Mouse (Mus musculus): Measurements from ENCODE around the gene Dirc2. TPM values are rescaled to one million over a fixed set of nuclear protein-coding genes. Genes with fewer than 3 reads are reported as not detected.
A peak's percentile ranks its signal among the peaks of the same experiment; 100 is the strongest.

The Dirc2 gene
- polyA plus RNA-seq, 1 experiment from 2014 or later: 23.3 TPM

GRCm38 (mm10) chr16:35769878-35770657 lies 912 bp upstream of the Dirc2 start, which contains the start of gene Hspbap1:
Hspbap1 (plus strand) TSS chr16:35770375.
- under 1% methylated on average over 51 of the region's 51 CpGs for WGBS
- Histone ChIP-seq H3K4me1 (peaks cover 36% of the 10 kb centered on the region), H3K4me3 (replicated peaks) (peak within 1 kb of the TSS; percentile 91), H3K9me3 (no peaks in the 10 kb centered on the region), H3K9ac (peak within 1 kb of the TSS; percentile 95), H3K4me2 (peak within 1 kb of the TSS; percentile 72), H3K36me3 (replicated peaks) (no peaks in the 10 kb centered on the region), H3K27me3 (no peaks in the 10 kb centered on the region), H3K27ac (peak within 1 kb of the TSS; percentile 73; the same call in 1 of the 2 replicates)
- ATAC-seq (ENCODE audit: low FRiP score): peak; percentile 79

GRCm38 (mm10) chr16:35768469-35768784 lies 729 bp downstream of the Dirc2 start:
- no peaks in the 10 kb centered on the region for H3K9me3 ChIP-seq
- no peaks in the 10 kb centered on the region for H3K36me3 ChIP-seq (replicated peaks)
- WGBS: 27% methylated on average over 6 of the region's 6 CpGs
- H3K9ac ChIP-seq: peak overlapping the region; percentile 95
- H3K4me3 ChIP-seq (replicated peaks): peak overlapping the region; percentile 91
- H3K27ac ChIP-seq: no peak overlapping the region
- ATAC-seq (ENCODE audit: low FRiP score): no peak; the same call in 1 of the 2 replicates
- H3K4me1 ChIP-seq: peaks cover 36% of the 10 kb centered on the region
- peak overlapping the region; percentile 72 for H3K4me2 ChIP-seq
- no peaks in the 10 kb centered on the region for H3K27me3 ChIP-seq

GRCm38 (mm10) chr16:35766366-35766765 lies 2.8 kb downstream of the Dirc2 start:
- Histone ChIP-seq H3K27ac (no peak overlapping the region), H3K4me1 (peaks cover 31% of the 10 kb centered on the region), H3K4me3 (replicated peaks) (no peak overlapping the region), H3K9me3 (no peaks in the 10 kb centered on the region), H3K4me2 (no peak overlapping the region), H3K36me3 (replicated peaks) (no peaks in the 10 kb centered on the region), H3K9ac (no peak overlapping the region), H3K27me3 (no peaks in the 10 kb centered on the region)
- no peak for ATAC-seq (ENCODE audit: low FRiP score)
- WGBS: 81% methylated on average over 3 of the region's 3 CpGs

GRCm38 (mm10) chr16:35765449-35765848 lies 3.7 kb downstream of the Dirc2 start:
- ATAC-seq (ENCODE audit: low FRiP score): no peak
- Histone ChIP-seq H3K9ac (no peak overlapping the region), H3K4me3 (replicated peaks) (no peak overlapping the region), H3K27me3 (no peaks in the 10 kb centered on the region), H3K4me1 (peaks cover 22% of the 10 kb centered on the region), H3K9me3 (no peaks in the 10 kb centered on the region), H3K4me2 (no peak overlapping the region), H3K36me3 (replicated peaks) (no peaks in the 10 kb centered on the region), H3K27ac (no peak overlapping the region)
- WGBS: 72% methylated on average over 1 of the region's 2 CpGs

GRCm38 (mm10) chr16:35764941-35765340 lies 4.2 kb downstream of the Dirc2 start:
- H3K9me3 ChIP-seq: no peaks in the 10 kb centered on the region
- H3K27ac ChIP-seq: no peak overlapping the region
- ATAC-seq (ENCODE audit: low FRiP score): no peak
- no peak overlapping the region for H3K4me3 ChIP-seq (replicated peaks)
- no peak overlapping the region for H3K4me2 ChIP-seq
- H3K27me3 ChIP-seq: no peaks in the 10 kb centered on the region
- H3K4me1 ChIP-seq: peaks cover 21% of the 10 kb centered on the region
- WGBS: 83% methylated on average over 1 of the region's 1 CpGs
- H3K36me3 ChIP-seq (replicated peaks): no peaks in the 10 kb centered on the region
- H3K9ac ChIP-seq: no peak overlapping the region

GRCm38 (mm10) chr16:35763590-35764296 lies 5.4 kb downstream of the Dirc2 start:
- Histone ChIP-seq H3K9me3 (no peaks in the 10 kb centered on the region), H3K9ac (no peak overlapping the region), H3K4me3 (replicated peaks) (no peak overlapping the region), H3K27me3 (no peaks in the 10 kb centered on the region), H3K4me2 (no peak overlapping the region), H3K36me3 (replicated peaks) (no peaks in the 10 kb centered on the region), H3K4me1 (peaks cover 15% of the 10 kb centered on the region), H3K27ac (no peak overlapping the region)
- WGBS: 81% methylated on average over 11 of the region's 11 CpGs
- no peak for ATAC-seq (ENCODE audit: low FRiP score)

- Histone ChIP-seq H3K27ac (no peak overlapping the region), H3K4me3 (replicated peaks) (no peak overlapping the region), H3K4me1 (no peaks in the 10 kb centered on the region), H3K36me3 (replicated peaks) (no peaks in the 10 kb centered on the region), H3K27me3 (no peaks in the 10 kb centered on the region), H3K4me2 (no peak overlapping the region), H3K9ac (no peak overlapping the region), H3K9me3 (no peaks in the 10 kb centered on the region)
- no peak for ATAC-seq (ENCODE audit: low FRiP score)
- 88% methylated on average over 5 of the region's 5 CpGs for WGBS
These were observed 9.8 kb downstream of the Dirc2 start for GRCm38 (mm10) chr16:35759401-35759800.

GRCm38 (mm10) chr16:35756697-35757096 lies 12.5 kb downstream of the Dirc2 start:
- no peak for ATAC-seq (ENCODE audit: low FRiP score)
- H3K4me1 ChIP-seq: no peaks in the 10 kb centered on the region
- WGBS: 89% methylated on average over 9 of the region's 9 CpGs
- H3K27me3 ChIP-seq: no peaks in the 10 kb centered on the region
- no peaks in the 10 kb centered on the region for H3K9me3 ChIP-seq
- no peak overlapping the region for H3K9ac ChIP-seq
- H3K36me3 ChIP-seq (replicated peaks): no peaks in the 10 kb centered on the region
- H3K4me3 ChIP-seq (replicated peaks): no peak overlapping the region
- no peak overlapping the region for H3K27ac ChIP-seq
- H3K4me2 ChIP-seq: no peak overlapping the region

GRCm38 (mm10) chr16:35755502-35756334 lies 13.4 kb downstream of the Dirc2 start:
- Histone ChIP-seq H3K4me2 (no peak overlapping the region), H3K9ac (no peak overlapping the region), H3K27ac (no peak overlapping the region), H3K36me3 (replicated peaks) (no peaks in the 10 kb centered on the region), H3K27me3 (no peaks in the 10 kb centered on the region), H3K4me1 (no peaks in the 10 kb centered on the region), H3K9me3 (no peaks in the 10 kb centered on the region), H3K4me3 (replicated peaks) (no peak overlapping the region)
- no peak for ATAC-seq (ENCODE audit: low FRiP score)
- WGBS: 90% methylated on average over 6 of the region's 6 CpGs

GRCm38 (mm10) chr16:35753926-35754325 lies 15.2 kb downstream of the Dirc2 start:
- Histone ChIP-seq H3K36me3 (replicated peaks) (no peaks in the 10 kb centered on the region), H3K9ac (no peak overlapping the region), H3K4me1 (no peaks in the 10 kb centered on the region), H3K9me3 (no peaks in the 10 kb centered on the region), H3K27ac (no peak overlapping the region), H3K4me3 (replicated peaks) (no peak overlapping the region), H3K4me2 (no peak overlapping the region), H3K27me3 (no peaks in the 10 kb centered on the region)
- no peak for ATAC-seq (ENCODE audit: low FRiP score)
- WGBS: 94% methylated on average over 5 of the region's 5 CpGs

GRCm38 (mm10) chr16:35751841-35752240 lies 17.3 kb downstream of the Dirc2 start:
- Histone ChIP-seq H3K27ac (no peak overlapping the region), H3K27me3 (no peaks in the 10 kb centered on the region), H3K4me2 (no peak overlapping the region), H3K9me3 (no peaks in the 10 kb centered on the region), H3K4me1 (no peaks in the 10 kb centered on the region), H3K4me3 (replicated peaks) (no peak overlapping the region), H3K9ac (no peak overlapping the region), H3K36me3 (replicated peaks) (no peaks in the 10 kb centered on the region)
- 83% methylated on average over 4 of the region's 4 CpGs for WGBS
- ATAC-seq (ENCODE audit: low FRiP score): no peak

GRCm38 (mm10) chr16:35749385-35749784 lies 19.8 kb downstream of the Dirc2 start:
- Histone ChIP-seq H3K4me1 (no peaks in the 10 kb centered on the region), H3K4me2 (no peak overlapping the region), H3K4me3 (replicated peaks) (no peak overlapping the region), H3K9ac (no peak overlapping the region), H3K9me3 (no peaks in the 10 kb centered on the region), H3K36me3 (replicated peaks) (no peaks in the 10 kb centered on the region), H3K27me3 (no peaks in the 10 kb centered on the region), H3K27ac (no peak overlapping the region)
- 78% methylated on average over 7 of the region's 7 CpGs for WGBS
- no peak for ATAC-seq (ENCODE audit: low FRiP score)

Measured in forebrain, embryonic 12.5 days (tissue).